Mouse (Mus musculus) limb, embryonic 13.5 days (tissue): ENCODE measurements around the gene Adamtsl2. TPM values are rescaled to one million over a fixed set of nuclear protein-coding genes. Genes with fewer than 3 reads are reported as not detected.

Source experiments
- ATAC-seq: fragments of 200-750 bp; cut with Nextera tagmentation; 2 replicates; pipeline ENCODE4 v1.8.0; 2017; ENCODE audit warnings: low read depth, moderate number of reproducible peaks, moderate TSS enrichment; ENCODE audit not compliant: low FRiP score
- H3K27ac ChIP-seq: fragments of 300-500 bp; sonication (generic); 2 replicates; pipeline ENCODE4 v1.5.1; 2015; ENCODE audit warnings: inconsistent platforms, mild to moderate bottlenecking, moderate library complexity
- H3K27me3 ChIP-seq: fragments of 300-500 bp; sonication (generic); 2 replicates; pipeline ENCODE4 v1.6.1; 2015; ENCODE audit warnings: mild to moderate bottlenecking, inconsistent platforms
- H3K36me3 ChIP-seq: fragments of 300-500 bp; sonication (generic); 2 replicates; pipeline ENCODE4 v1.6.1; 2015; ENCODE audit warnings: inconsistent platforms, mild to moderate bottlenecking, moderate library complexity
- H3K4me1 ChIP-seq: fragments of 300-500 bp; sonication (generic); 2 replicates; pipeline ENCODE4 v1.6.1; 2015; ENCODE audit warnings: inconsistent platforms
- H3K4me2 ChIP-seq: fragments of 300-500 bp; sonication (generic); replicated peaks from 2 replicates; pipeline ENCODE4 v1.6.1; 2015; ENCODE audit warnings: inconsistent platforms, mild to moderate bottlenecking, moderate library complexity
- H3K4me3 ChIP-seq: fragments of 300-500 bp; sonication (generic); 2 replicates; pipeline ENCODE4 v1.5.1; 2015; ENCODE audit warnings: moderate library complexity, mild to moderate bottlenecking, inconsistent platforms
- H3K9ac ChIP-seq: fragments of 300-500 bp; sonication (generic); 2 replicates; pipeline ENCODE4 v1.6.1; 2015; ENCODE audit warnings: mild to moderate bottlenecking, inconsistent platforms
- H3K9me3 ChIP-seq: fragments of 300-500 bp; sonication (generic); 2 replicates; pipeline ENCODE4 v1.6.1; 2016; ENCODE audit warnings: inconsistent platforms
- WGBS: fragments of 180-500 bp; shearing (Covaris S2); methylation state at CpG from one replicate; pipeline ENCODE4 v1.1.7; 2015; 5-methylcytosine and 5-hydroxymethylcytosine counted together
- polyA plus RNA-seq: library from polyadenylated mRNA; unstranded; fragments of >200 nt; fragmentation: Nextera tagmentation; extraction: Ambion mirVana; gene quantifications from 2 replicates; pipeline ENCODE4 v1.2.1, GENCODE M21; 2015

Adamtsl2 gene
- polyA plus RNA-seq, 1 experiment from 2014 or later = 13.8 TPM

GRCm38 (mm10) chr2:27146840-27147239 lies 67.7 kb downstream of the Adamtsl2 start:
- Histone ChIP-seq H3K4me1 (peaks cover 14% of the 10 kb centered on the region), H3K27ac (no peak overlapping the region), H3K4me2 (no peak overlapping the region), H3K36me3 (no peaks in the 10 kb centered on the region), H3K9ac (no peak overlapping the region), H3K4me3 (no peak overlapping the region), H3K9me3 (no peaks in the 10 kb centered on the region), H3K27me3 (peaks cover 18% of the 10 kb centered on the region)
- WGBS = 73% methylated on average over 6 of the region's 6 CpGs
- ATAC-seq = no peak

- no peak for ATAC-seq
- no peak overlapping the region for H3K9ac ChIP-seq
- H3K9me3 ChIP-seq = no peaks in the 10 kb centered on the region
- WGBS = 3% methylated on average over 2 of the region's 2 CpGs
- H3K36me3 ChIP-seq = no peaks in the 10 kb centered on the region
- no peaks in the 10 kb centered on the region for H3K27me3 ChIP-seq
- no peak overlapping the region for H3K27ac ChIP-seq
- H3K4me1 ChIP-seq = peaks cover 9% of the 10 kb centered on the region; the same call in 1 of the 2 replicates
- H3K4me3 ChIP-seq = no peak overlapping the region
- H3K4me2 ChIP-seq = no peak overlapping the region
Measured at GRCm38 (mm10) chr2:27149457-27149856, 70.3 kb downstream of the Adamtsl2 start.

GRCm38 (mm10) chr2:27154466-27155185 lies 75.4 kb downstream of the Adamtsl2 start:
- H3K4me1 ChIP-seq = peaks cover 1% of the 10 kb centered on the region; the same call in 1 of the 2 replicates
- no peak overlapping the region for H3K27ac ChIP-seq
- no peak overlapping the region for H3K4me3 ChIP-seq
- no peak overlapping the region for H3K9ac ChIP-seq
- no peaks in the 10 kb centered on the region for H3K9me3 ChIP-seq
- no peaks in the 10 kb centered on the region for H3K36me3 ChIP-seq
- WGBS = 86% methylated on average over 10 of the region's 10 CpGs
- ATAC-seq = no peak
- no peaks in the 10 kb centered on the region for H3K27me3 ChIP-seq
- H3K4me2 ChIP-seq = no peak overlapping the region

- WGBS = 85% methylated on average over 6 of the region's 6 CpGs
- Histone ChIP-seq H3K4me3 (no peak overlapping the region), H3K9me3 (no peaks in the 10 kb centered on the region), H3K4me2 (no peak overlapping the region), H3K27me3 (no peaks in the 10 kb centered on the region), H3K4me1 (no peaks in the 10 kb centered on the region), H3K36me3 (no peaks in the 10 kb centered on the region), H3K9ac (no peak overlapping the region), H3K27ac (no peak overlapping the region)
- no peak for ATAC-seq
Measured at GRCm38 (mm10) chr2:27156596-27156995, 77.4 kb downstream of the Adamtsl2 start.

Other genes starting within 250 kb of the Adamtsl2 start
- gene Abo, start 214.4 kb upstream of the Adamtsl2 start, polyA plus RNA-seq = not detected in 2 replicates
- gene Surf6, start 176.5 kb upstream of the Adamtsl2 start, polyA plus RNA-seq = 30.7 and 31.5 TPM in 2 replicates
- 58.7 and 59.1 TPM in 2 replicates for gene Med22, start 168.7 kb upstream of the Adamtsl2 start, polyA plus RNA-seq
- gene Rpl7a, start 168.6 kb upstream of the Adamtsl2 start, polyA plus RNA-seq = 647 and 667 TPM in 2 replicates
- 42.0 and 48.8 TPM in 2 replicates for gene Surf2, start 163.0 kb upstream of the Adamtsl2 start, polyA plus RNA-seq
- gene Surf1, start 162.8 kb upstream of the Adamtsl2 start, polyA plus RNA-seq = 58.1 and 58.7 TPM in 2 replicates
- 254 and 280 TPM in 2 replicates for gene Surf4, start 145.5 kb upstream of the Adamtsl2 start, polyA plus RNA-seq
- gene Stkld1, start 145.3 kb upstream of the Adamtsl2 start, polyA plus RNA-seq = not detected in 2 replicates
- 48.6 and 52.9 TPM in 2 replicates for gene Rexo4, start 115.0 kb upstream of the Adamtsl2 start, polyA plus RNA-seq
- gene Adamts13, start 106.0 kb upstream of the Adamtsl2 start, polyA plus RNA-seq = not detected in 2 replicates
- 96.3 and 102 TPM in 2 replicates for gene Cacfd1, start 69.5 kb upstream of the Adamtsl2 start, polyA plus RNA-seq
- gene Slc2a6, start 51.4 kb upstream of the Adamtsl2 start, polyA plus RNA-seq = 0.75 and 0.77 TPM in 2 replicates
- gene Mymk, start 7.2 kb upstream of the Adamtsl2 start, polyA plus RNA-seq = 43.3 and 49.0 TPM in 2 replicates
- gene Fam163b, start 63.1 kb downstream of the Adamtsl2 start, polyA plus RNA-seq = 0.46 and 0.52 TPM in 2 replicates
- gene Dbh, start 85.9 kb downstream of the Adamtsl2 start, polyA plus RNA-seq = 1.2 and 1.3 TPM in 2 replicates
- 8.6 and 10.2 TPM in 2 replicates for gene Sardh, start 169.0 kb downstream of the Adamtsl2 start, polyA plus RNA-seq